Mouse (Mus musculus) heart, postnatal 0 days (tissue): ENCODE results near the gene Clybl. TPM values are rescaled to one million over a fixed set of nuclear protein-coding genes. Genes with fewer than 3 reads are reported as not detected.

Source experiments
- ATAC-seq: fragments of 200-750 bp; cut with Nextera tagmentation; 2 replicates; pipeline ENCODE4 v1.8.0; 2017; ENCODE audit warnings: low read depth, moderate number of reproducible peaks, moderate library complexity; ENCODE audit not compliant: insufficient read depth
- DNase-seq: peaks from one replicate; pipeline ENCODE4 v3.0.0-alpha.2; 2016; ENCODE audit warnings: low spot score
- H3K27ac ChIP-seq: fragments of 300-500 bp; sonication (generic); 2 replicates; pipeline ENCODE4 v1.5.1; 2014; ENCODE audit warnings: low read depth, mild to moderate bottlenecking
- H3K27me3 ChIP-seq: fragments of 300-500 bp; sonication (generic); 2 replicates; pipeline ENCODE4 v1.6.1; 2014; ENCODE audit warnings: low read length, mixed read lengths; ENCODE audit not compliant: control insufficient read depth, insufficient read depth
- H3K36me3 ChIP-seq: fragments of 300-500 bp; sonication (generic); replicated peaks from 2 replicates; pipeline ENCODE4 v1.6.1; 2014; ENCODE audit warnings: low read length, mixed read lengths; ENCODE audit not compliant: control insufficient read depth, insufficient read depth
- H3K4me1 ChIP-seq: fragments of 300-500 bp; sonication (generic); 2 replicates; pipeline ENCODE4 v1.6.1; 2014; ENCODE audit warnings: antibody characterized with exemption; ENCODE audit not compliant: control insufficient read depth, insufficient read depth
- H3K4me2 ChIP-seq: fragments of 300-500 bp; sonication (generic); 2 replicates; pipeline ENCODE4 v1.6.1; 2014; ENCODE audit warnings: low read depth, mild to moderate bottlenecking, low read length, moderate library complexity
- H3K4me3 ChIP-seq: fragments of 300-500 bp; sonication (generic); 2 replicates; pipeline ENCODE4 v1.5.1; 2014; ENCODE audit warnings: low read depth, low read length
- H3K9ac ChIP-seq: fragments of 300-500 bp; sonication (generic); replicated peaks from 2 replicates; pipeline ENCODE4 v1.6.1; 2014; ENCODE audit warnings: low read depth, low read length, mixed read lengths
- H3K9me3 ChIP-seq: fragments of 300-500 bp; sonication (generic); replicated peaks from 2 replicates; pipeline ENCODE4 v1.6.1; 2016; ENCODE audit warnings: low read length; ENCODE audit not compliant: control insufficient read depth
- CTCF ChIP-seq: IDR thresholded peaks from 2 replicates; pipeline ENCODE4 v1.5.1; 2016; ENCODE audit warnings: antibody characterized with exemption, control low read depth, low read depth
- EP300 ChIP-seq: IDR thresholded peaks from 2 replicates; pipeline ENCODE4 v1.6.1; 2016; ENCODE audit warnings: antibody characterized with exemption, low read depth
- WGBS: fragments of 180-500 bp; shearing (Covaris S2); extraction: QIAGEN DNeasy Blood & Tissue Kit; methylation state at CpG from one replicate; pipeline ENCODE4 v1.1.7; 2014; 5-methylcytosine and 5-hydroxymethylcytosine counted together
- polyA plus RNA-seq: library from polyadenylated mRNA; unstranded; fragments of >200 nt; fragmentation: Nextera tagmentation; extraction: Ambion mirVana; gene quantifications from 2 replicates; pipeline ENCODE4 v1.2.1, GENCODE M21; 2015
- total RNA-seq: library from RNA; depleted of rRNA; stranded (reverse); fragments of >200 nt; gene quantifications from 2 replicates; pipeline ENCODE4 v1.2.3, GENCODE M21; 2014; ENCODE audit warnings: low replicate concordance

The Clybl gene
- total and polyA plus RNA-seq, 2 experiments from 2014 or later = 74.6 to 111 TPM

GRCm38 (mm10) chr14:122231073-122231472 is 49.6 kb downstream of the Clybl start:
- 87% methylated on average over 10 of the region's 10 CpGs for WGBS
- Histone ChIP-seq H3K9ac (no peak overlapping the region), H3K9me3 (no peaks in the 10 kb centered on the region), H3K4me1 (no peaks in the 10 kb centered on the region), H3K27me3 (peaks cover 6% of the 10 kb centered on the region; the same call in 1 of the 2 replicates), H3K4me2 (no peak overlapping the region), H3K4me3 (no peak overlapping the region), H3K27ac (no peak overlapping the region), H3K36me3 (no peaks in the 10 kb centered on the region)
- ATAC-seq (no peak), DNase-seq (no peak)
- TF ChIP-seq CTCF (no peak), EP300 (no peak)

- no peak for DNase-seq
- WGBS = 80% methylated on average over 19 of the region's 19 CpGs
Measured at GRCm38 (mm10) chr14:122233212-122233714, 51.8 kb downstream of the Clybl start.

DNA sequence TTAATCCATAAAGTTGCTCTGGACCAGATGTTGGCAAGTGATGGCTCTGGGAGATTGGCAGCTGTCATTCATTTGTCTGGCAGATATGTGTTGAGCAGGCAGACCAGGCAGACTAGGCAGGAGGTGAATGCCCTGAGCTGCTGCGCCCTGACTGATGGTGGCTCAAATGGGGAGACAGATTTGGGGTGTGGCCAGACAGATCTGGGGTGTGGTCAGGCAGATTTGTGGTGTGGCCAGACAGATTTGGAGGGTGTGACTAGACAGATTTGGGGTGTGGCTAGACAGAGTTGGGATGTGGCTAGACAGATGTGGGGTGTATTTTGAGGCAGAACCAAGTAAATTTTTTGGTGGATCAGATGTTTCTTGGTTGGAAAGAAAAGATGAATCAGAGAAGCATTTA is 62.4 kb downstream of the Clybl start:
- H3K4me2 ChIP-seq = no peak overlapping the region
- H3K36me3 ChIP-seq = no peaks in the 10 kb centered on the region
- H3K4me1 ChIP-seq = 0 out of 2 replicates have a peak, but pooled peaks cover 4% of the 10 kb centered on the region
- H3K27me3 ChIP-seq = no peaks in the 10 kb centered on the region
- no peak overlapping the region for H3K4me3 ChIP-seq
- ATAC-seq (no peak), DNase-seq (no peak)
- H3K9me3 ChIP-seq = no peaks in the 10 kb centered on the region
- H3K9ac ChIP-seq = no peak overlapping the region
- no peak overlapping the region for H3K27ac ChIP-seq
- 82% methylated on average over 1 of the region's 1 CpGs for WGBS
- TF ChIP-seq EP300 (no peak), CTCF (no peak)

More at GRCm38 (mm10) chr14:122233212-122233714, 51.8 kb downstream of the Clybl start:
- ATAC-seq = no peak
- Histone ChIP-seq H3K9me3 (no peaks in the 10 kb centered on the region), H3K9ac (no peak overlapping the region), H3K4me1 (no peaks in the 10 kb centered on the region), H3K27ac (no peak overlapping the region), H3K27me3 (0 out of 2 replicates have a peak, but pooled peaks cover 3% of the 10 kb centered on the region), H3K4me3 (no peak overlapping the region), H3K36me3 (no peaks in the 10 kb centered on the region), H3K4me2 (no peak overlapping the region)
- TF ChIP-seq EP300 (no peak), CTCF (no peak)

- WGBS = 84% methylated on average over 18 of the region's 18 CpGs
- no peak for TF ChIP-seq EP300
- no peak for TF ChIP-seq CTCF
Measured at GRCm38 (mm10) chr14:122246919-122247859, 65.7 kb downstream of the Clybl start.

GRCm38 (mm10) chr14:122249123-122249522 is 67.6 kb downstream of the Clybl start:
- no peak for DNase-seq
- H3K4me1 ChIP-seq = 0 out of 2 replicates have a peak, but pooled peaks cover 4% of the 10 kb centered on the region

More at GRCm38 (mm10) chr14:122246919-122247859, 65.7 kb downstream of the Clybl start:
- ATAC-seq (no peak), DNase-seq (no peak)
- Histone ChIP-seq H3K4me2 (no peak overlapping the region), H3K4me1 (0 out of 2 replicates have a peak, but pooled peaks cover 4% of the 10 kb centered on the region), H3K4me3 (no peak overlapping the region), H3K27ac (no peak overlapping the region), H3K36me3 (no peaks in the 10 kb centered on the region), H3K9me3 (0 out of 2 replicates have a peak, but pooled peaks cover 4% of the 10 kb centered on the region), H3K9ac (no peak overlapping the region), H3K27me3 (no peaks in the 10 kb centered on the region)

More at GRCm38 (mm10) chr14:122249123-122249522, 67.6 kb downstream of the Clybl start:
- Histone ChIP-seq H3K27ac (no peak overlapping the region), H3K27me3 (no peaks in the 10 kb centered on the region), H3K4me3 (no peak overlapping the region), H3K9ac (no peak overlapping the region), H3K36me3 (no peaks in the 10 kb centered on the region), H3K9me3 (0 out of 2 replicates have a peak, but pooled peaks cover 4% of the 10 kb centered on the region), H3K4me2 (no peak overlapping the region)
- no peak for ATAC-seq
- no peak for TF ChIP-seq CTCF
- no peak for TF ChIP-seq EP300
- 84% methylated on average over 3 of the region's 3 CpGs for WGBS
